Mouse (Mus musculus): ENCODE data around the gene Cdk18. TPM values are rescaled to one million over a fixed set of nuclear protein-coding genes. Genes with fewer than 3 reads are reported as not detected.

Gene Cdk18
- polyA plus RNA-seq, 1 experiment = 69.3 TPM

DNA sequence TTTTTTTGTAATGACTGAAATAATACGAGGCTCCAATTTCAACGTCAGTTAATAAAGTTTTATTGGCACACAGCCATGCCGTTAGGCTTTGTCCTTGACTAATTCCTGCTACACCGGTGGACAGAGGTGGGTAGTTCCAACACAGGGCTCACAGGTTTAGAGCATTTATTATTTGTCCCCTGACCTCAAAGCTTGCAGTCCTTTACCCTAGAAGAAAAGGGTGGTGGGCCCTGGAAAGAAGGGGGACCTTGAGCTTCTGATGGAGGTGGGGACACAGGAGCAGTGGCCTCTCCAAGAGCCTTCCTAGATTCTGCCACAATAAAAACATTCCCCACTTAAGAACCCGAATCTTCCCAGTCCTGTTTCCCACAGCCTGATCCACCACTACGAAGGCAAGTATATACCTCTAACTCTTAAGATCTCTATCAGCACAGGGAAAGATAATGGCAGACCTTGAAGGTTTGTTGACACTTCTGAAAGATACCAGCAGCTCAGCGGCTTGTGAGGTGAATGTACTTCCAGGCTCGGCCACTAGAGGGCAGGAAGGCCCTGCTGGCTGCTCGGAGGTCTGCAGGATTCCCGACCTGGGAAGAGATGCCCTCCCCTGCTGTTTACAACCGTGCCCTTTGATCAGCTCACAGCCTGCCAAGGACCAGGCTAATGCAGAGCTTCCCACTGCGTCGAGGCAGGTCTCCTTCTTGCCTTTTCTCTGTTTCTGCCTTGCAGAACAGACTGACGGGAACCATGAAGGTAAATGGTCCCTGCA is 17.7 kb upstream of the Cdk18 start:
- peak; percentile 92 for DNase-seq
- TF ChIP-seq CTCF (conservative IDR thresholded peaks at IDR 0.05; ENCODE audit: insufficient read depth, insufficient read length, low read depth, low read length) (peak; percentile 98), POLR2A (IDR thresholded peaks at IDR 0.05; ENCODE audit: low read depth, low read length) (no peak)
- Histone ChIP-seq H3K27me3 (replicated peaks; ENCODE audit: control insufficient read depth, insufficient read depth, low read length) (no peaks in the 10 kb centered on the region), H3K4me3 (ENCODE audit: insufficient read depth, low read depth, low read length) (no peak overlapping the region), H3K4me1 (ENCODE audit: control insufficient read depth, insufficient read depth, low read length) (peaks cover 4% of the 10 kb centered on the region; the same call in 1 of the 2 replicates), H3K36me3 (ENCODE audit: control insufficient read depth, insufficient read depth, low read length) (no peaks in the 10 kb centered on the region), H3K27ac (ENCODE audit: insufficient read depth, low read depth, low read length) (no peak overlapping the region)
- 19% methylated on average over 14 of the region's 14 CpGs for WGBS

DNA sequence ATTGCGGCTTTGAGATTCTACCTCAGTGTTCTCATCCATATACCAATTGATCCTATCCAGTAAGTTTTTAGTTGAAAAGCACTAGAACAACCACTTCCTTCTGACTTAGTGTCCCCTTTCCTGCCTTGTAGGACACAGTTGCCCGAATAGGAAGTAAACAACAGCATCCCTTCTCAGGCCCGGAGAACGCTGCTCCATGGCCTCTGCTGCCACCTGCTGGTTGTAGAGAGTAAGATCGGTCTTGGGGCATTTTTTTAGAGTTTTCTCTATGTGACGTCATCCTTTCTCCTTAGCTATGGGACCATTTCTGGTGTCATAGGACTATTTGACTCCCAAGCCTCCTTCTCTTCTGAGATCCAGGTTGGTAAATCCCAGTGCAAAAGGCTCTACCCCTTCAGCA is 16.3 kb upstream of the Cdk18 start:
- H3K27ac ChIP-seq (ENCODE audit: insufficient read depth, low read depth, low read length) = no peak overlapping the region
- no peaks in the 10 kb centered on the region for H3K36me3 ChIP-seq (ENCODE audit: control insufficient read depth, insufficient read depth, low read length)
- H3K4me1 ChIP-seq (ENCODE audit: control insufficient read depth, insufficient read depth, low read length) = peaks cover 16% of the 10 kb centered on the region
- no peak overlapping the region for H3K4me3 ChIP-seq (ENCODE audit: insufficient read depth, low read depth, low read length)
- DNase-seq = peak; percentile 91
- WGBS = 9% methylated on average over 6 of the region's 6 CpGs
- H3K27me3 ChIP-seq (replicated peaks; ENCODE audit: control insufficient read depth, insufficient read depth, low read length) = no peaks in the 10 kb centered on the region
- TF ChIP-seq POLR2A (IDR thresholded peaks at IDR 0.05; ENCODE audit: low read depth, low read length) (no peak), CTCF (conservative IDR thresholded peaks at IDR 0.05; ENCODE audit: insufficient read depth, insufficient read length, low read depth, low read length) (peak; percentile 97)

DNA sequence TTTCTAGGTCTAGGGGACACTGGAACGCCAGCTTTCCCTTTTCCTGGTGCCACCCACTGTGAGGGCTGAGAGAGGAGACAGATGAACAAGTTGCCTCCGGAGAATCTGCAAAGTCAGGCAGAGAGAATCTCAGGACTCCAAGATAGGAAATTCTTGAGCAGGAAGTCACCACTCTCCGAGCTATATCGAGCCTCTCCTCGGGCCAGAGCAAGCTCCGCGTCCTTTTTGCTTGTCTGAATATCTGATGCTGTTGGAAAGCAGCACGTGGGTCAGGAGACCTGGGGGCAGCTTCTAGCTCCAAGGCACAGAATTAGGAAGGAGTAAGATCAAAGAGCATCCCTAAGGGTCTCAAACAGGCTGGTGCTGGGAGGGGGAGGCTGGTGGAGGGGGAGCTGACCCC is 14.2 kb upstream of the Cdk18 start:
- Histone ChIP-seq H3K27me3 (replicated peaks; ENCODE audit: control insufficient read depth, insufficient read depth, low read length) (no peaks in the 10 kb centered on the region), H3K4me3 (ENCODE audit: insufficient read depth, low read depth, low read length) (no peak overlapping the region), H3K4me1 (ENCODE audit: control insufficient read depth, insufficient read depth, low read length) (peaks cover 30% of the 10 kb centered on the region), H3K36me3 (ENCODE audit: control insufficient read depth, insufficient read depth, low read length) (no peaks in the 10 kb centered on the region), H3K27ac (ENCODE audit: insufficient read depth, low read depth, low read length) (no peak overlapping the region)
- 58% methylated on average over 8 of the region's 8 CpGs for WGBS
- no peak for TF ChIP-seq POLR2A (IDR thresholded peaks at IDR 0.05; ENCODE audit: low read depth, low read length)
- no peak for TF ChIP-seq CTCF (conservative IDR thresholded peaks at IDR 0.05; ENCODE audit: insufficient read depth, insufficient read length, low read depth, low read length)
- DNase-seq = no peak

DNA sequence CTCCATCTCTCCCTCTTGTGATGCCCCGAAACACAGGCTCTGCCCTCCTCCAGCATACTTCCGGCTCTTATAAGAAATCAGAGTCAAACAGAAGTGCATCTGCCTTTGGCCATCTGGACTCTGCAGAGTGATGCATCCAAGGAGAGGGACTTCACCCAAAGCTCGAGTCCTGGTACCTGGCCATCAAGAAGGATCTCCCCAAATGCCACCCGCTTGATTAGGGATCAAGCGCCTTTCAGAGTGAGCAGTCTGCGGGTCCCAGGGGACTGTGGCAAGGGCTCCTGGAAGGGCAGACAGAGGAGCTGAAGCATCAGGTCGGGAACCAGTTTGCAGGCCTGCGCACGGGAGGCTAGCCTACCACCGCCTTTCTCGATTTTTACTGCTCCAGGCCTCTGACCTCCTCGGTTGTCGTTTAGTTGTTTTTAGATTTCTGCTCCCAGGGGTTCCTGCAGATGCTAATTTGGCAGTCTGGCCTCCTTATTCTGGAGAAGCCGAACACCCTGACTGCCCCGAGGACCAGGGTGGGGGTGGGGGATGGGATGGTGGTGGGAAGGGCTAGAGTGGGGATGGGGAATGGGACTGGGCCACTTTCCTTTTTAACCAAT is 13.7 kb upstream of the Cdk18 start:
- H3K36me3 ChIP-seq (ENCODE audit: control insufficient read depth, insufficient read depth, low read length) = no peaks in the 10 kb centered on the region
- no peak overlapping the region for H3K4me3 ChIP-seq (ENCODE audit: insufficient read depth, low read depth, low read length)
- no peak overlapping the region for H3K27ac ChIP-seq (ENCODE audit: insufficient read depth, low read depth, low read length)
- peaks cover 30% of the 10 kb centered on the region for H3K4me1 ChIP-seq (ENCODE audit: control insufficient read depth, insufficient read depth, low read length)
- no peaks in the 10 kb centered on the region for H3K27me3 ChIP-seq (replicated peaks; ENCODE audit: control insufficient read depth, insufficient read depth, low read length)
- WGBS = 79% methylated on average over 15 of the region's 15 CpGs
- DNase-seq = no peak
- TF ChIP-seq POLR2A (IDR thresholded peaks at IDR 0.05; ENCODE audit: low read depth, low read length) (no peak), CTCF (conservative IDR thresholded peaks at IDR 0.05; ENCODE audit: insufficient read depth, insufficient read length, low read depth, low read length) (no peak)

DNA sequence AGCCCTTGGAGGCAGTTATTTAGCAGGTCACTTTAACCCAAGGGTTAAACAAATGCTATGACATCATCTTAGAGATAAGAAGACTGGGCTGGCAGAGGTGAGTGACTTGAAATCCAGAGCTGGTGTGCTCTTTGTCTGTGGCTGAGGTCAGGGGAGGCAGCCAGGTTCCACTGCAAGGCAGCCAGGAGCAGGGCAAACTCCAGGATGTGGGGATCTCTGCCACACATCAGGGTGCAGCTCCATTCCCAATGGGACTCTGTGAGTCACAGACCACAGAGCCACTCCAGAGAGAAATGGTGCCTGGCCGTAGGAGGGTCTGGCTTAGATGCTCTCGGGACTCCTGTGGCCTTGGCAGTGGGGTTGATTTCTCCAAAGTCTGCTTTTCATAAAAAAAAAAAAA is 12.4 kb upstream of the Cdk18 start:
- no peak for DNase-seq
- 85% methylated on average over 2 of the region's 2 CpGs for WGBS
- H3K27ac ChIP-seq (ENCODE audit: insufficient read depth, low read depth, low read length) = no peak overlapping the region

DNA sequence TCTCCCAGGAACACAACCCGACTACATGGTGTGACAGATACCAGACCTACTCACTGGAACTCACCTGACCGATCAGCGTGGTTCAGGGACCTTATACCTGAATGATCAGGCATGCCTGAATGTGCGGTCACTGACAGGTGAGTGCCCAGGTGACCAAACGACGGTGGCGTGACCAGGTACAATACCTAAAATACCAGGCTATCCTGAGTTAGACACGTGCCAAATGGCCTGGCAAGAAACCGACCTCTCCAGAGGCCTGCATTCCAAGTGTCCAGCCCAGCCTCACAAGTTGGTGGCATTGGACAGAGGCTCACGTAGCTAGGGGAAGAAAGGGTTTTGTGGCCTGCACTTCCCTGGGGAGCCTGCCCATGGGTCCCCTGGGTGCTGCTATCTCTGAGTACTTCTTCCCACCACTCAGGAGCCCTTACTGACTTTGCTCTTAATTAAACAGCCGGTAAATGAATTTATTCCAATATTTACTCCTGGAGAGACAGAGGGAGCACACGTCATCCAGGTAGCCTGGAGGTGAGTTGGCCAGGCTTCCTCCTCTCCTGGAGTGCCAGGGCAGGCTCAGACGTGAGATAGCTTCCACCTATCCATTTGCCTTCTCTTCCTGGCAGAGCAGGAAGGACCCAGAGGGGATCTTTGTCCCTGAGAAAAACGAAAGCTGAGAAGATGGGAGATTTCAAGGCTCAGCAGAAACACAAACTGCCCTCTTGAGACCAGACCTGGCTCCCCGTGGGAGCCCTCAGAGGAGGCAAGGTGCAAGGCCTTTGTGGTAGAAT is 11.5 kb upstream of the Cdk18 start:
- WGBS = 36% methylated on average over 15 of the region's 15 CpGs
- no peak for TF ChIP-seq CTCF (conservative IDR thresholded peaks at IDR 0.05; ENCODE audit: insufficient read depth, insufficient read length, low read depth, low read length)
- TF ChIP-seq POLR2A (IDR thresholded peaks at IDR 0.05; ENCODE audit: low read depth, low read length) = no peak
- Histone ChIP-seq H3K27ac (ENCODE audit: insufficient read depth, low read depth, low read length) (peak overlapping the region; percentile 64), H3K36me3 (ENCODE audit: control insufficient read depth, insufficient read depth, low read length) (no peaks in the 10 kb centered on the region), H3K4me3 (ENCODE audit: insufficient read depth, low read depth, low read length) (no peak overlapping the region), H3K4me1 (ENCODE audit: control insufficient read depth, insufficient read depth, low read length) (peaks cover 30% of the 10 kb centered on the region), H3K27me3 (replicated peaks; ENCODE audit: control insufficient read depth, insufficient read depth, low read length) (no peaks in the 10 kb centered on the region)
- peak; percentile 82 for DNase-seq

More for the DNA sequence above, 12.4 kb upstream of the Cdk18 start:
- TF ChIP-seq CTCF (conservative IDR thresholded peaks at IDR 0.05; ENCODE audit: insufficient read depth, insufficient read length, low read depth, low read length) (no peak), POLR2A (IDR thresholded peaks at IDR 0.05; ENCODE audit: low read depth, low read length) (no peak)
- no peak overlapping the region for H3K4me3 ChIP-seq (ENCODE audit: insufficient read depth, low read depth, low read length)
- no peaks in the 10 kb centered on the region for H3K27me3 ChIP-seq (replicated peaks; ENCODE audit: control insufficient read depth, insufficient read depth, low read length)
- no peaks in the 10 kb centered on the region for H3K36me3 ChIP-seq (ENCODE audit: control insufficient read depth, insufficient read depth, low read length)
- peaks cover 26% of the 10 kb centered on the region for H3K4me1 ChIP-seq (ENCODE audit: control insufficient read depth, insufficient read depth, low read length)

DNA sequence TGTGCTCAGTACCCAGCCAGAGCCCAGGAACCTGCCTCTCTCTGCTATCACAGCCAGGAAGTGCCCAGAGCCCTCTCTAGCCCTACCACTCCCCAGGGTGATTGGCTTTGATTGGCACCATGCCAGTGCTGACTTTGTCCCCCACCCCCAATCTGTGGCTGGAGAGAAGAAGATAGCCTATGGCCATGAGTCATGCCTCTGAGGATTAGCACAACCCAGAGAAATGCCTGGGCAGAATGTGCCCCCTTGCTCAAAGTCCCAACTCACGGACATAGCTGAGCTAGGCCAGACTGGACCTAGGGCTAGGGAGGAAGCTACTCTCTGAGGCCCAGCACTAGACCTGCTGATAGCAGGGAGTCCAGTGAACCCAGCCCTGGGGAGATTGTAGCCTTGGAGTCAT is 10.7 kb upstream of the Cdk18 start:
- no peak overlapping the region for H3K4me3 ChIP-seq (ENCODE audit: insufficient read depth, low read depth, low read length)
- peak overlapping the region; percentile 64 for H3K27ac ChIP-seq (ENCODE audit: insufficient read depth, low read depth, low read length)
- peak; percentile 73 for DNase-seq
- H3K27me3 ChIP-seq (replicated peaks; ENCODE audit: control insufficient read depth, insufficient read depth, low read length) = no peaks in the 10 kb centered on the region
- 20% methylated on average over 1 of the region's 1 CpGs for WGBS
- no peaks in the 10 kb centered on the region for H3K36me3 ChIP-seq (ENCODE audit: control insufficient read depth, insufficient read depth, low read length)
- peaks cover 30% of the 10 kb centered on the region for H3K4me1 ChIP-seq (ENCODE audit: control insufficient read depth, insufficient read depth, low read length)
- TF ChIP-seq POLR2A (IDR thresholded peaks at IDR 0.05; ENCODE audit: low read depth, low read length) (no peak), CTCF (conservative IDR thresholded peaks at IDR 0.05; ENCODE audit: insufficient read depth, insufficient read length, low read depth, low read length) (no peak)

Data from kidney, adult 2 months (tissue).